Mouse (Mus musculus): ENCODE measurements around the gene Ahcyl2. TPM values are rescaled to one million over a fixed set of nuclear protein-coding genes. Genes with fewer than 3 reads are reported as not detected.

Ahcyl2 gene
- polyA plus RNA-seq, 1 experiment from 2014 or later: 9.5 TPM

GRCm38 (mm10) chr6:29925594-29926219 lies 157.9 kb downstream of the Ahcyl2 start:
- Histone ChIP-seq H3K9me3 (no peaks in the 10 kb centered on the region), H3K4me2 (no peak overlapping the region), H3K36me3 (no peaks in the 10 kb centered on the region), H3K27ac (no peak overlapping the region), H3K4me3 (no peak overlapping the region), H3K27me3 (no peaks in the 10 kb centered on the region), H3K4me1 (no peaks in the 10 kb centered on the region), H3K9ac (no peak overlapping the region)
- WGBS: 64% methylated on average over 6 of the region's 6 CpGs
- no peak for ATAC-seq (ENCODE audit: borderline replicate concordance, extremely low read depth, low FRiP score, low TSS enrichment)

GRCm38 (mm10) chr6:29930087-29930486 lies 162.3 kb downstream of the Ahcyl2 start:
- H3K4me1 ChIP-seq: no peaks in the 10 kb centered on the region
- no peaks in the 10 kb centered on the region for H3K36me3 ChIP-seq
- H3K4me3 ChIP-seq: no peak overlapping the region
- H3K9me3 ChIP-seq: no peaks in the 10 kb centered on the region
- ATAC-seq (ENCODE audit: borderline replicate concordance, extremely low read depth, low FRiP score, low TSS enrichment): no peak
- no peak overlapping the region for H3K4me2 ChIP-seq
- no peaks in the 10 kb centered on the region for H3K27me3 ChIP-seq
- H3K9ac ChIP-seq: no peak overlapping the region
- H3K27ac ChIP-seq: no peak overlapping the region

GRCm38 (mm10) chr6:29930665-29931064 lies 162.9 kb downstream of the Ahcyl2 start:
- ATAC-seq (ENCODE audit: borderline replicate concordance, extremely low read depth, low FRiP score, low TSS enrichment): no peak
- H3K9ac ChIP-seq: no peak overlapping the region
- H3K36me3 ChIP-seq: no peaks in the 10 kb centered on the region
- no peak overlapping the region for H3K4me3 ChIP-seq
- H3K4me1 ChIP-seq: no peaks in the 10 kb centered on the region
- H3K4me2 ChIP-seq: no peak overlapping the region
- H3K27me3 ChIP-seq: no peaks in the 10 kb centered on the region
- H3K27ac ChIP-seq: no peak overlapping the region
- no peaks in the 10 kb centered on the region for H3K9me3 ChIP-seq
- WGBS: 70% methylated on average over 6 of the region's 6 CpGs

- H3K9ac ChIP-seq: no peak overlapping the region
- no peak overlapping the region for H3K27ac ChIP-seq
- no peaks in the 10 kb centered on the region for H3K9me3 ChIP-seq
- H3K4me1 ChIP-seq: no peaks in the 10 kb centered on the region
- H3K27me3 ChIP-seq: no peaks in the 10 kb centered on the region
- no peak for ATAC-seq (ENCODE audit: borderline replicate concordance, extremely low read depth, low FRiP score, low TSS enrichment)
- H3K4me2 ChIP-seq: no peak overlapping the region
- H3K4me3 ChIP-seq: no peak overlapping the region
- H3K36me3 ChIP-seq: no peaks in the 10 kb centered on the region
- WGBS: 80% methylated on average over 4 of the region's 4 CpGs
These were observed 163.4 kb downstream of the Ahcyl2 start for GRCm38 (mm10) chr6:29931181-29931580.

GRCm38 (mm10) chr6:29935741-29936140 lies 167.9 kb downstream of the Ahcyl2 start:
- H3K27ac ChIP-seq: no peak overlapping the region
- H3K4me2 ChIP-seq: no peak overlapping the region
- no peak overlapping the region for H3K4me3 ChIP-seq
- H3K27me3 ChIP-seq: no peaks in the 10 kb centered on the region
- WGBS: 88% methylated on average over 1 of the region's 1 CpGs
- H3K9ac ChIP-seq: no peak overlapping the region
- no peak for ATAC-seq (ENCODE audit: borderline replicate concordance, extremely low read depth, low FRiP score, low TSS enrichment)
- no peaks in the 10 kb centered on the region for H3K9me3 ChIP-seq
- no peaks in the 10 kb centered on the region for H3K36me3 ChIP-seq
- no peaks in the 10 kb centered on the region for H3K4me1 ChIP-seq

GRCm38 (mm10) chr6:29940428-29940827 lies 172.6 kb downstream of the Ahcyl2 start:
- Histone ChIP-seq H3K9ac (no peak overlapping the region), H3K27ac (no peak overlapping the region), H3K4me3 (no peak overlapping the region), H3K36me3 (no peaks in the 10 kb centered on the region), H3K27me3 (no peaks in the 10 kb centered on the region), H3K4me2 (no peak overlapping the region), H3K4me1 (no peaks in the 10 kb centered on the region), H3K9me3 (no peaks in the 10 kb centered on the region)
- no peak for ATAC-seq (ENCODE audit: borderline replicate concordance, extremely low read depth, low FRiP score, low TSS enrichment)
- WGBS: 39% methylated on average over 4 of the region's 4 CpGs

- WGBS: 74% methylated on average over 2 of the region's 2 CpGs
- ATAC-seq (ENCODE audit: borderline replicate concordance, extremely low read depth, low FRiP score, low TSS enrichment): no peak
- H3K4me3 ChIP-seq: no peak overlapping the region
- no peaks in the 10 kb centered on the region for H3K4me1 ChIP-seq
- H3K27ac ChIP-seq: no peak overlapping the region
- no peaks in the 10 kb centered on the region for H3K9me3 ChIP-seq
- no peak overlapping the region for H3K4me2 ChIP-seq
- H3K9ac ChIP-seq: no peak overlapping the region
- H3K36me3 ChIP-seq: no peaks in the 10 kb centered on the region
- no peaks in the 10 kb centered on the region for H3K27me3 ChIP-seq
These were observed 173.2 kb downstream of the Ahcyl2 start for GRCm38 (mm10) chr6:29941036-29941435.

- no peak overlapping the region for H3K4me2 ChIP-seq
- H3K9me3 ChIP-seq: no peaks in the 10 kb centered on the region
- no peaks in the 10 kb centered on the region for H3K27me3 ChIP-seq
- no peaks in the 10 kb centered on the region for H3K4me1 ChIP-seq
- H3K27ac ChIP-seq: no peak overlapping the region
- no peak overlapping the region for H3K9ac ChIP-seq
- no peak for ATAC-seq (ENCODE audit: borderline replicate concordance, extremely low read depth, low FRiP score, low TSS enrichment)
- 54% methylated on average over 1 of the region's 1 CpGs for WGBS
- H3K4me3 ChIP-seq: no peak overlapping the region
- H3K36me3 ChIP-seq: no peaks in the 10 kb centered on the region
These were observed 176.7 kb downstream of the Ahcyl2 start for GRCm38 (mm10) chr6:29944465-29944864.

GRCm38 (mm10) chr6:29946568-29946967 lies 178.8 kb downstream of the Ahcyl2 start:
- no peaks in the 10 kb centered on the region for H3K9me3 ChIP-seq
- no peak overlapping the region for H3K4me3 ChIP-seq
- 72% methylated on average over 2 of the region's 2 CpGs for WGBS
- no peaks in the 10 kb centered on the region for H3K4me1 ChIP-seq
- no peaks in the 10 kb centered on the region for H3K27me3 ChIP-seq
- H3K9ac ChIP-seq: no peak overlapping the region
- no peak overlapping the region for H3K27ac ChIP-seq
- ATAC-seq (ENCODE audit: borderline replicate concordance, extremely low read depth, low FRiP score, low TSS enrichment): no peak
- H3K4me2 ChIP-seq: no peak overlapping the region
- no peaks in the 10 kb centered on the region for H3K36me3 ChIP-seq

GRCm38 (mm10) chr6:29947823-29948222 lies 180.0 kb downstream of the Ahcyl2 start:
- Histone ChIP-seq H3K4me2 (no peak overlapping the region), H3K9me3 (no peaks in the 10 kb centered on the region), H3K36me3 (no peaks in the 10 kb centered on the region), H3K4me3 (no peak overlapping the region), H3K27me3 (no peaks in the 10 kb centered on the region), H3K27ac (no peak overlapping the region), H3K9ac (no peak overlapping the region), H3K4me1 (no peaks in the 10 kb centered on the region)
- 36% methylated on average over 6 of the region's 6 CpGs for WGBS
- ATAC-seq (ENCODE audit: borderline replicate concordance, extremely low read depth, low FRiP score, low TSS enrichment): no peak

- Histone ChIP-seq H3K4me2 (no peak overlapping the region), H3K9me3 (no peaks in the 10 kb centered on the region), H3K4me3 (no peak overlapping the region), H3K27ac (no peak overlapping the region), H3K9ac (no peak overlapping the region), H3K4me1 (no peaks in the 10 kb centered on the region), H3K27me3 (no peaks in the 10 kb centered on the region), H3K36me3 (no peaks in the 10 kb centered on the region)
- WGBS: 79% methylated on average over 4 of the region's 4 CpGs
- no peak for ATAC-seq (ENCODE audit: borderline replicate concordance, extremely low read depth, low FRiP score, low TSS enrichment)
These were observed 188.9 kb downstream of the Ahcyl2 start for GRCm38 (mm10) chr6:29956749-29957148.

GRCm38 (mm10) chr6:29958669-29959068 lies 190.9 kb downstream of the Ahcyl2 start:
- H3K36me3 ChIP-seq: no peaks in the 10 kb centered on the region
- no peak overlapping the region for H3K4me3 ChIP-seq
- no peaks in the 10 kb centered on the region for H3K4me1 ChIP-seq
- WGBS: 84% methylated on average over 3 of the region's 3 CpGs
- no peaks in the 10 kb centered on the region for H3K9me3 ChIP-seq
- no peak overlapping the region for H3K4me2 ChIP-seq
- no peak for ATAC-seq (ENCODE audit: borderline replicate concordance, extremely low read depth, low FRiP score, low TSS enrichment)
- no peak overlapping the region for H3K9ac ChIP-seq
- no peak overlapping the region for H3K27ac ChIP-seq
- no peaks in the 10 kb centered on the region for H3K27me3 ChIP-seq

GRCm38 (mm10) chr6:29961081-29961480 lies 193.3 kb downstream of the Ahcyl2 start:
- no peaks in the 10 kb centered on the region for H3K4me1 ChIP-seq
- H3K4me3 ChIP-seq: no peak overlapping the region

More at GRCm38 (mm10) chr6:29961081-29961480, 193.3 kb downstream of the Ahcyl2 start:
- Histone ChIP-seq H3K9me3 (no peaks in the 10 kb centered on the region), H3K36me3 (no peaks in the 10 kb centered on the region), H3K4me2 (no peak overlapping the region), H3K27ac (no peak overlapping the region), H3K27me3 (no peaks in the 10 kb centered on the region), H3K9ac (no peak overlapping the region)
- WGBS: 87% methylated on average over 6 of the region's 6 CpGs
- no peak for ATAC-seq (ENCODE audit: borderline replicate concordance, extremely low read depth, low FRiP score, low TSS enrichment)
